Mouse (Mus musculus) G1E (cell line): Measurements from ENCODE around the gene Coa3. TPM values are rescaled to one million over a fixed set of nuclear protein-coding genes. Genes with fewer than 3 reads are reported as not detected.

Experiments
- ATAC-seq: 2 replicates; pipeline ENCODE4 v1.8.0; 2016; ENCODE audit warnings: mild to moderate bottlenecking; ENCODE audit not compliant: insufficient number of reproducible peaks, poor library complexity, low FRiP score, severe bottlenecking; ENCODE audit errors: extremely low read depth
- DNase-seq: peaks from one replicate; pipeline ENCODE4 v3.0.0; 2012; ENCODE audit warnings: low spot score
- H3K27me3 ChIP-seq: 2 replicates; pipeline ENCODE4 v1.6.1; 2012; ENCODE audit warnings: mild to moderate bottlenecking, low read length, inconsistent platforms; ENCODE audit not compliant: insufficient read depth
- H3K36me3 ChIP-seq: replicated peaks from 2 replicates; pipeline ENCODE3; 2012; ENCODE audit warnings: mild to moderate bottlenecking, inconsistent platforms
- H3K4me1 ChIP-seq: 2 replicates; pipeline ENCODE4 v1.6.1; 2012; ENCODE audit warnings: low read depth, low read length, inconsistent platforms, mixed read lengths; ENCODE audit not compliant: insufficient read depth
- H3K4me3 ChIP-seq: 2 replicates; pipeline ENCODE4 v1.5.1; 2012; ENCODE audit warnings: low read depth, mild to moderate bottlenecking, inconsistent platforms, low read length, moderate library complexity, mixed read lengths
- H3K9me3 ChIP-seq: replicated peaks from 2 replicates; pipeline ENCODE4 v1.6.1; 2012; ENCODE audit warnings: inconsistent platforms
- CTCF ChIP-seq: IDR thresholded peaks from 2 replicates; pipeline ENCODE4 v1.5.1; 2012; ENCODE audit warnings: low read depth, low read length, inconsistent platforms, mixed read lengths
- GATA1 ChIP-seq: IDR thresholded peaks from 2 replicates; pipeline ENCODE4 v1.6.1; 2012; ENCODE audit warnings: borderline replicate concordance, low read length, inconsistent platforms, mixed read lengths
- GATA2 ChIP-seq: IDR thresholded peaks from 2 replicates; pipeline ENCODE4 v1.6.1; 2012; ENCODE audit warnings: low read depth, low read length, inconsistent platforms, borderline replicate concordance
- POLR2AphosphoS5 ChIP-seq: IDR thresholded peaks from 2 replicates; pipeline ENCODE4 v1.6.1; 2012; ENCODE audit warnings: low read depth, low read length, inconsistent platforms; ENCODE audit not compliant: insufficient replicate concordance
- TAL1 ChIP-seq: conservative IDR thresholded peaks from 2 replicates; pipeline ENCODE4 v1.6.1; 2012; ENCODE audit warnings: low read depth, low read length, inconsistent platforms, mixed read lengths
- polyA plus RNA-seq: library from polyadenylated mRNA; stranded (reverse); fragments of >175 nt; gene quantifications from 2 replicates; pipeline ENCODE4 v1.2.3, GENCODE M21; 2012
- total RNA-seq, 2 experiments: library from RNA; stranded (forward) in 1 of 2; stranded (reverse) in 1 of 2; fragments of 200-1000 nt in 1 of 2; fragments of >200 nt in 1 of 2; fragmentation: Nextera tagmentation in 1 of 2; gene quantifications; 2 replicates each; pipeline ENCODE4 v1.2.3; 2014 to 2017

The Coa3 gene
- total and polyA plus RNA-seq, 3 experiments = 39.8 to 58.1 (median 52.6) TPM

- H3K4me1 ChIP-seq = peaks cover 39% of the 10 kb centered on the region
- H3K36me3 ChIP-seq = peaks cover 40% of the 10 kb centered on the region
- TF ChIP-seq POLR2AphosphoS5 = no peak
- TF ChIP-seq GATA2 = no peak
- TF ChIP-seq CTCF = no peak
- no peak for TF ChIP-seq TAL1
- no peak for TF ChIP-seq GATA1
- ATAC-seq = peak; percentile 15; the same call in 1 of the 2 replicates
- H3K4me3 ChIP-seq = peak overlapping the region; percentile 90
- peak; percentile 71 for DNase-seq
- H3K27me3 ChIP-seq = no peaks in the 10 kb centered on the region
- no peaks in the 10 kb centered on the region for H3K9me3 ChIP-seq
These were observed 37.6 kb upstream of the Coa3 start for GRCm38 (mm10) chr11:101316501-101316917.

- ATAC-seq = peak; percentile 73
- H3K4me1 ChIP-seq = peaks cover 38% of the 10 kb centered on the region
- TF ChIP-seq TAL1 = peak; percentile 71
- no peak for TF ChIP-seq POLR2AphosphoS5
These were observed 37.0 kb upstream of the Coa3 start, which contains the start of gene Psme3 for GRCm38 (mm10) chr11:101315665-101316500. Psme3 (plus strand) TSS chr11:101316213.

GRCm38 (mm10) chr11:101315082-101315650 is 36.3 kb upstream of the Coa3 start:
- ATAC-seq = no peak

More at GRCm38 (mm10) chr11:101315665-101316500, 37.0 kb upstream of the Coa3 start, which contains the start of gene Psme3:
- Histone ChIP-seq H3K27me3 (no peaks in the 10 kb centered on the region), H3K9me3 (no peaks in the 10 kb centered on the region), H3K36me3 (peaks cover 34% of the 10 kb centered on the region), H3K4me3 (peak within 1 kb of the TSS; percentile 90)
- peak; percentile 93 for DNase-seq

GRCm38 (mm10) chr11:101314567-101314966 is 35.7 kb upstream of the Coa3 start:
- ATAC-seq = no peak

More at GRCm38 (mm10) chr11:101315082-101315650, 36.3 kb upstream of the Coa3 start:
- Histone ChIP-seq H3K9me3 (no peaks in the 10 kb centered on the region), H3K4me3 (peak overlapping the region; percentile 90), H3K4me1 (peaks cover 34% of the 10 kb centered on the region), H3K27me3 (no peaks in the 10 kb centered on the region), H3K36me3 (peaks cover 27% of the 10 kb centered on the region)
- no peak for TF ChIP-seq GATA2
- TF ChIP-seq TAL1 = no peak
- no peak for TF ChIP-seq POLR2AphosphoS5
- no peak for TF ChIP-seq CTCF
- no peak for TF ChIP-seq GATA1
- no peak for DNase-seq

GRCm38 (mm10) chr11:101312150-101312549 is 33.2 kb upstream of the Coa3 start:
- no peak overlapping the region for H3K4me3 ChIP-seq
- H3K27me3 ChIP-seq = peaks cover 3% of the 10 kb centered on the region; the same call in 1 of the 2 replicates
- DNase-seq (no peak), ATAC-seq (no peak)
- no peak for TF ChIP-seq TAL1
- no peak for TF ChIP-seq GATA2
- TF ChIP-seq POLR2AphosphoS5 = no peak
- no peak for TF ChIP-seq GATA1
- no peak for TF ChIP-seq CTCF
- no peaks in the 10 kb centered on the region for H3K36me3 ChIP-seq
- H3K4me1 ChIP-seq = peaks cover 21% of the 10 kb centered on the region
- H3K9me3 ChIP-seq = no peaks in the 10 kb centered on the region

More at GRCm38 (mm10) chr11:101314567-101314966, 35.7 kb upstream of the Coa3 start:
- Histone ChIP-seq H3K36me3 (peaks cover 21% of the 10 kb centered on the region), H3K9me3 (no peaks in the 10 kb centered on the region), H3K27me3 (no peaks in the 10 kb centered on the region), H3K4me3 (no peak overlapping the region), H3K4me1 (peaks cover 34% of the 10 kb centered on the region)
- TF ChIP-seq TAL1 (no peak), GATA2 (no peak), CTCF (no peak), GATA1 (no peak), POLR2AphosphoS5 (no peak)
- DNase-seq = no peak

GRCm38 (mm10) chr11:101311083-101311482 is 32.2 kb upstream of the Coa3 start:
- ATAC-seq (no peak), DNase-seq (no peak)
- no peaks in the 10 kb centered on the region for H3K9me3 ChIP-seq
- H3K36me3 ChIP-seq = no peaks in the 10 kb centered on the region
- peaks cover 3% of the 10 kb centered on the region; the same call in 1 of the 2 replicates for H3K27me3 ChIP-seq
- H3K4me1 ChIP-seq = peaks cover 18% of the 10 kb centered on the region
- no peak overlapping the region for H3K4me3 ChIP-seq
- TF ChIP-seq TAL1 = no peak
- TF ChIP-seq GATA1 = no peak
- TF ChIP-seq GATA2 = no peak
- TF ChIP-seq CTCF = no peak
